Mouse (Mus musculus) cerebellum, adult 9-10 months (tissue): ENCODE measurements around the gene Ppp1r2.

Experiments
- DNase-seq: peaks from one replicate; pipeline ENCODE4 v3.0.0; 2022

Ppp1r2 gene

GRCm38 (mm10) chr16:31287712-31288111, 12.6 kb upstream of the Ppp1r2 start:
- no peak for DNase-seq

- no peak for DNase-seq
Observed at GRCm38 (mm10) chr16:31286801-31287488, 11.9 kb upstream of the Ppp1r2 start.

- DNase-seq: no peak
Observed at GRCm38 (mm10) chr16:31281981-31282380, 6.9 kb upstream of the Ppp1r2 start.

GRCm38 (mm10) chr16:31280176-31280575, 5.1 kb upstream of the Ppp1r2 start:
- DNase-seq: no peak

GRCm38 (mm10) chr16:31278581-31278980, 3.5 kb upstream of the Ppp1r2 start:
- DNase-seq: no peak

GRCm38 (mm10) chr16:31278081-31278480, 3.0 kb upstream of the Ppp1r2 start:
- DNase-seq: no peak

GRCm38 (mm10) chr16:31276962-31277361, 1.9 kb upstream of the Ppp1r2 start:
- DNase-seq: no peak

GRCm38 (mm10) chr16:31276539-31276938, 1.5 kb upstream of the Ppp1r2 start:
- peak; percentile 65 for DNase-seq

- DNase-seq: peak; percentile 36
Observed at GRCm38 (mm10) chr16:31274084-31274483, 993 bp downstream of the Ppp1r2 start.

GRCm38 (mm10) chr16:31266692-31267091, 8.4 kb downstream of the Ppp1r2 start:
- no peak for DNase-seq

- DNase-seq: no peak
Observed at GRCm38 (mm10) chr16:31256151-31256550, 18.9 kb downstream of the Ppp1r2 start.

GRCm38 (mm10) chr16:31255685-31256084, 19.4 kb downstream of the Ppp1r2 start:
- no peak for DNase-seq

- DNase-seq: no peak
Observed at GRCm38 (mm10) chr16:31249401-31249800, 25.7 kb downstream of the Ppp1r2 start.

- no peak for DNase-seq
Observed at GRCm38 (mm10) chr16:31248717-31249116, 26.4 kb downstream of the Ppp1r2 start.

- no peak for DNase-seq
Observed at GRCm38 (mm10) chr16:31247442-31247841, 27.6 kb downstream of the Ppp1r2 start.

GRCm38 (mm10) chr16:31244053-31244452, 31.0 kb downstream of the Ppp1r2 start:
- DNase-seq: no peak

GRCm38 (mm10) chr16:31241433-31241832, 33.6 kb downstream of the Ppp1r2 start:
- no peak for DNase-seq

GRCm38 (mm10) chr16:31240569-31240968, 34.5 kb downstream of the Ppp1r2 start:
- no peak for DNase-seq

- DNase-seq: no peak
Observed at GRCm38 (mm10) chr16:31238281-31238680, 36.8 kb downstream of the Ppp1r2 start.

- no peak for DNase-seq
Observed at GRCm38 (mm10) chr16:31235457-31236310, 39.4 kb downstream of the Ppp1r2 start.

- no peak for DNase-seq
Observed at GRCm38 (mm10) chr16:31234808-31235456, 40.1 kb downstream of the Ppp1r2 start.

- no peak for DNase-seq
Observed at GRCm38 (mm10) chr16:31234356-31234755, 40.7 kb downstream of the Ppp1r2 start.

- DNase-seq: no peak
Observed at GRCm38 (mm10) chr16:31233541-31234339, 41.3 kb downstream of the Ppp1r2 start.
